Mouse (Mus musculus) intestine, embryonic 15.5 days (tissue): ENCODE results near the gene Cnnm2. TPM values are rescaled to one million over a fixed set of nuclear protein-coding genes. Genes with fewer than 3 reads are reported as not detected.

Source experiments
- ATAC-seq: fragments of 200-750 bp; cut with Nextera tagmentation; 2 replicates; pipeline ENCODE4 v1.8.0; 2017; ENCODE audit warnings: moderate TSS enrichment, moderate library complexity
- H3K27ac ChIP-seq: fragments of 300-500 bp; sonication (generic); 2 replicates; pipeline ENCODE4 v1.5.1; 2015; ENCODE audit warnings: mild to moderate bottlenecking, inconsistent platforms
- H3K27me3 ChIP-seq: fragments of 300-500 bp; sonication (generic); replicated peaks from 2 replicates; pipeline ENCODE4 v1.6.1; 2015; ENCODE audit warnings: inconsistent platforms
- H3K36me3 ChIP-seq: fragments of 300-500 bp; sonication (generic); 2 replicates; pipeline ENCODE4 v1.6.1; 2015; ENCODE audit warnings: inconsistent platforms
- H3K4me1 ChIP-seq: fragments of 300-500 bp; sonication (generic); replicated peaks from 2 replicates; pipeline ENCODE4 v1.6.1; 2015; ENCODE audit warnings: inconsistent platforms
- H3K4me2 ChIP-seq: fragments of 300-500 bp; sonication (generic); replicated peaks from 2 replicates; pipeline ENCODE4 v1.6.1; 2015; ENCODE audit warnings: mild to moderate bottlenecking, inconsistent platforms
- H3K4me3 ChIP-seq: fragments of 300-500 bp; sonication (generic); replicated peaks from 2 replicates; pipeline ENCODE4 v1.5.1; 2015; ENCODE audit warnings: inconsistent platforms
- H3K9ac ChIP-seq: fragments of 300-500 bp; sonication (generic); 2 replicates; pipeline ENCODE4 v1.6.1; 2015; ENCODE audit warnings: inconsistent platforms
- H3K9me3 ChIP-seq: fragments of 300-500 bp; sonication (generic); 2 replicates; pipeline ENCODE4 v1.6.1; 2016; ENCODE audit warnings: inconsistent platforms
- WGBS: fragments of 180-500 bp; shearing (Covaris S2); methylation state at CpG from one replicate; pipeline ENCODE4 v1.1.7; 2015; 5-methylcytosine and 5-hydroxymethylcytosine counted together
- polyA plus RNA-seq: library from polyadenylated mRNA; unstranded; fragments of >200 nt; fragmentation: Nextera tagmentation; extraction: Ambion mirVana; gene quantifications from 2 replicates; pipeline ENCODE4 v1.2.1, GENCODE M21; 2015

Cnnm2 gene
- polyA plus RNA-seq, 1 experiment from 2014 or later = 2.9 TPM

- H3K36me3 ChIP-seq = no peaks in the 10 kb centered on the region
- no peak overlapping the region for H3K4me2 ChIP-seq
- no peaks in the 10 kb centered on the region for H3K4me1 ChIP-seq
- 88% methylated on average over 11 of the region's 11 CpGs for WGBS
- H3K4me3 ChIP-seq = no peak overlapping the region
- ATAC-seq = no peak
- H3K27ac ChIP-seq = no peak overlapping the region
- H3K9ac ChIP-seq = no peak overlapping the region
- no peaks in the 10 kb centered on the region for H3K27me3 ChIP-seq
- H3K9me3 ChIP-seq = no peaks in the 10 kb centered on the region
These were observed 76.1 kb downstream of the Cnnm2 start for GRCm38 (mm10) chr19:46837290-46838079.

- Histone ChIP-seq H3K27me3 (no peaks in the 10 kb centered on the region), H3K4me3 (no peak overlapping the region), H3K9me3 (no peaks in the 10 kb centered on the region), H3K4me2 (no peak overlapping the region), H3K36me3 (no peaks in the 10 kb centered on the region), H3K9ac (no peak overlapping the region), H3K27ac (no peak overlapping the region), H3K4me1 (no peaks in the 10 kb centered on the region)
- 89% methylated on average over 4 of the region's 4 CpGs for WGBS
- no peak for ATAC-seq
These were observed 79.6 kb downstream of the Cnnm2 start for GRCm38 (mm10) chr19:46841016-46841415.

DNA sequence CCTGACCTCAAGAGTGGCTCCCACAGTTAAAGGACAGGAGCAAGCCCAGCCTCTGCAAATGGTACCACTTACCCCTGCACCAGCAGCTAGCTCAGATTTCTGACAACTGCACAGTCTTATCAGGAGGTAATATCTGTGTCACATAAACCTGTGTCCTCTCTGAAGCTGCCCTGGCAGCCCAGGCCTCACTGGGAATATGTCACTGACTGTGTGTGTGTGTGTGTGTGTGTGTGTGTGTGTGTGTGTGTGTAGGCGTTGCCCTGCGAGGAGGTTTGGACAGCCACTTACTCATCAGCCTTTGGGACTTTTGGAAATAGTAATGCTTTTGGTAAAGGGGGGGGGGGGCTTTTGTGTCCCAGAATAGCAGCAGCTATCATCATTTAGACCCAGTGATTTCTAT lies 81.6 kb downstream of the Cnnm2 start:
- H3K9ac ChIP-seq = no peak overlapping the region
- H3K4me3 ChIP-seq = no peak overlapping the region
- ATAC-seq = no peak
- WGBS = 40% methylated on average over 2 of the region's 2 CpGs
- no peaks in the 10 kb centered on the region for H3K4me1 ChIP-seq
- H3K4me2 ChIP-seq = no peak overlapping the region
- no peaks in the 10 kb centered on the region for H3K36me3 ChIP-seq
- H3K27me3 ChIP-seq = no peaks in the 10 kb centered on the region
- H3K27ac ChIP-seq = no peak overlapping the region
- no peaks in the 10 kb centered on the region for H3K9me3 ChIP-seq

GRCm38 (mm10) chr19:46846056-46846455 lies 84.7 kb downstream of the Cnnm2 start:
- ATAC-seq = no peak
- Histone ChIP-seq H3K9me3 (no peaks in the 10 kb centered on the region), H3K4me2 (no peak overlapping the region), H3K4me3 (no peak overlapping the region), H3K27me3 (no peaks in the 10 kb centered on the region), H3K27ac (no peak overlapping the region), H3K4me1 (no peaks in the 10 kb centered on the region), H3K9ac (no peak overlapping the region), H3K36me3 (no peaks in the 10 kb centered on the region)
- WGBS = 81% methylated on average over 7 of the region's 7 CpGs

- no peaks in the 10 kb centered on the region for H3K36me3 ChIP-seq
- ATAC-seq = no peak
- H3K9ac ChIP-seq = no peak overlapping the region
- H3K27ac ChIP-seq = no peak overlapping the region
- H3K4me1 ChIP-seq = no peaks in the 10 kb centered on the region
- no peak overlapping the region for H3K4me2 ChIP-seq
- H3K27me3 ChIP-seq = no peaks in the 10 kb centered on the region
- WGBS = 81% methylated on average over 5 of the region's 5 CpGs
- H3K4me3 ChIP-seq = no peak overlapping the region
- no peaks in the 10 kb centered on the region for H3K9me3 ChIP-seq
These were observed 85.1 kb downstream of the Cnnm2 start for GRCm38 (mm10) chr19:46846459-46846858.

- no peaks in the 10 kb centered on the region for H3K4me1 ChIP-seq
- ATAC-seq = no peak
These were observed 87.2 kb downstream of the Cnnm2 start for GRCm38 (mm10) chr19:46848381-46849268.

DNA sequence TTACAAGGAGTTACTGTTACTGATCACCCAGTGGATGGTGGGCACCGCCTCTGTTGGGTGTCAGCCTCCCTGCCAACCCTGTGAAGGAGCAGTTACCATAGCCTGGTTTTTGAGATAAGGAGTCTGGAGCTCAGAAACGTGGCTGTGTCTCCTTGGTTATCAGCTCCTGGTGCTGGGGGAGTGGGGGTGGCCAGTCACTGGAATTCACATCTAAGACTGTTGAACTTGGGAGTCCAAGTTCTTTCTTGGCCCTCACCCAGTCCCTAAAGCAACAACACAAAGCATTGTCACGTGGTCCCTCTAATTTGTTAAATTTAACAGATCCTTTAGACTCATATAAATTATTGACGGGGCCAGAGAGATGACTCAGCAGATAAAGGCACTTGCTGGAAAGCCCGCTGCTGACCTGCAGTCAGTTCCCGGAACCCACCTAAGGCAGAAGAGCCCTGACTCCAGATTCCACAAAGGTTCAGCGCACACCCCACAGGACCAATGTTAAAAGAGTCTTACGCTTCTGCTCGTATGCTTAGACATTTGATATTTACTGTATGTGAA lies 88.1 kb downstream of the Cnnm2 start:
- 49% methylated on average over 9 of the region's 9 CpGs for WGBS
- no peaks in the 10 kb centered on the region for H3K4me1 ChIP-seq
- ATAC-seq = peak; percentile 80; the same call in 1 of the 2 replicates
- no peaks in the 10 kb centered on the region for H3K9me3 ChIP-seq
- H3K27me3 ChIP-seq = no peaks in the 10 kb centered on the region
- no peak overlapping the region for H3K4me2 ChIP-seq
- no peaks in the 10 kb centered on the region for H3K36me3 ChIP-seq
- no peak overlapping the region for H3K9ac ChIP-seq
- H3K27ac ChIP-seq = no peak overlapping the region
- no peak overlapping the region for H3K4me3 ChIP-seq

More at GRCm38 (mm10) chr19:46848381-46849268, 87.2 kb downstream of the Cnnm2 start:
- no peak overlapping the region for H3K27ac ChIP-seq
- no peaks in the 10 kb centered on the region for H3K9me3 ChIP-seq
- 69% methylated on average over 14 of the region's 14 CpGs for WGBS
- no peak overlapping the region for H3K4me2 ChIP-seq
- H3K4me3 ChIP-seq = no peak overlapping the region
- no peaks in the 10 kb centered on the region for H3K36me3 ChIP-seq
- H3K9ac ChIP-seq = no peak overlapping the region
- no peaks in the 10 kb centered on the region for H3K27me3 ChIP-seq

DNA sequence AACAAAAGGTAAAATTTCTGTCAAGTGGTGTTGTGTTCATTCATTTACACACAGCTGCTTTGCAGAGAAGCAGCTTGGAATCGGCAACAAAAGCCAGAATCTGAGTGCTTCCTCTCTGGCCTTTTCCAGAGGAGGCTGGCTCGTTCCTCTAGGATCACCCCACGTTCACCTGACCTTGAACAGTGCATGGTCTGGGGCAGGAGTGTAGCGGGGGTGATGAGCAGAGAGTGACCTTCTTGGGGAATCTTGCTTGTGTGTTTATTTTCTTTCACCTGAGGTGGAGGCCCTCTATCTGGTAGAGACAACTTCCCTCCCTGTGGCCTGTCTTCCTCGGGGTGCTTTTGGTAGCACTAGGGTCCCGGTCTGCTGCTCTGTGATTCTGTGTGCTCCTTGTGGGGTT lies 94.8 kb downstream of the Cnnm2 start:
- 38% methylated on average over 6 of the region's 6 CpGs for WGBS

GRCm38 (mm10) chr19:46856780-46857179 lies 95.4 kb downstream of the Cnnm2 start:
- Histone ChIP-seq H3K27me3 (no peaks in the 10 kb centered on the region), H3K27ac (no peak overlapping the region), H3K9ac (no peak overlapping the region), H3K36me3 (no peaks in the 10 kb centered on the region), H3K9me3 (no peaks in the 10 kb centered on the region), H3K4me1 (0 out of 2 replicates have a peak, but pooled peaks cover 2% of the 10 kb centered on the region), H3K4me2 (no peak overlapping the region), H3K4me3 (no peak overlapping the region)
- WGBS = 29% methylated on average over 10 of the region's 10 CpGs
- no peak for ATAC-seq

More for the DNA sequence above, 94.8 kb downstream of the Cnnm2 start:
- Histone ChIP-seq H3K9ac (no peak overlapping the region), H3K4me2 (no peak overlapping the region), H3K4me1 (0 out of 2 replicates have a peak, but pooled peaks cover 2% of the 10 kb centered on the region), H3K9me3 (no peaks in the 10 kb centered on the region), H3K4me3 (no peak overlapping the region), H3K27ac (no peak overlapping the region), H3K27me3 (no peaks in the 10 kb centered on the region), H3K36me3 (no peaks in the 10 kb centered on the region)
- no peak for ATAC-seq

GRCm38 (mm10) chr19:46857277-46857989 lies 96.0 kb downstream of the Cnnm2 start:
- ATAC-seq = 0 out of 2 replicates have a peak, but pooled peaks have one; percentile 34
- Histone ChIP-seq H3K27me3 (no peaks in the 10 kb centered on the region), H3K4me3 (no peak overlapping the region), H3K27ac (no peak overlapping the region), H3K9ac (no peak overlapping the region), H3K4me2 (no peak overlapping the region), H3K36me3 (no peaks in the 10 kb centered on the region), H3K4me1 (0 out of 2 replicates have a peak, but pooled peaks cover 6% of the 10 kb centered on the region), H3K9me3 (no peaks in the 10 kb centered on the region)
- WGBS = 52% methylated on average over 9 of the region's 9 CpGs

GRCm38 (mm10) chr19:46858200-46858599 lies 96.8 kb downstream of the Cnnm2 start:
- 0 out of 2 replicates have a peak, but pooled peaks cover 8% of the 10 kb centered on the region for H3K4me1 ChIP-seq
- no peak for ATAC-seq
- no peaks in the 10 kb centered on the region for H3K36me3 ChIP-seq
- H3K27ac ChIP-seq = no peak overlapping the region
- H3K9me3 ChIP-seq = no peaks in the 10 kb centered on the region
- H3K9ac ChIP-seq = no peak overlapping the region
- H3K4me3 ChIP-seq = no peak overlapping the region
- WGBS = 89% methylated on average over 7 of the region's 7 CpGs
- no peaks in the 10 kb centered on the region for H3K27me3 ChIP-seq
- no peak overlapping the region for H3K4me2 ChIP-seq
